Mouse (Mus musculus): ENCODE results near the gene Sema4g.

The Sema4g gene

DNA sequence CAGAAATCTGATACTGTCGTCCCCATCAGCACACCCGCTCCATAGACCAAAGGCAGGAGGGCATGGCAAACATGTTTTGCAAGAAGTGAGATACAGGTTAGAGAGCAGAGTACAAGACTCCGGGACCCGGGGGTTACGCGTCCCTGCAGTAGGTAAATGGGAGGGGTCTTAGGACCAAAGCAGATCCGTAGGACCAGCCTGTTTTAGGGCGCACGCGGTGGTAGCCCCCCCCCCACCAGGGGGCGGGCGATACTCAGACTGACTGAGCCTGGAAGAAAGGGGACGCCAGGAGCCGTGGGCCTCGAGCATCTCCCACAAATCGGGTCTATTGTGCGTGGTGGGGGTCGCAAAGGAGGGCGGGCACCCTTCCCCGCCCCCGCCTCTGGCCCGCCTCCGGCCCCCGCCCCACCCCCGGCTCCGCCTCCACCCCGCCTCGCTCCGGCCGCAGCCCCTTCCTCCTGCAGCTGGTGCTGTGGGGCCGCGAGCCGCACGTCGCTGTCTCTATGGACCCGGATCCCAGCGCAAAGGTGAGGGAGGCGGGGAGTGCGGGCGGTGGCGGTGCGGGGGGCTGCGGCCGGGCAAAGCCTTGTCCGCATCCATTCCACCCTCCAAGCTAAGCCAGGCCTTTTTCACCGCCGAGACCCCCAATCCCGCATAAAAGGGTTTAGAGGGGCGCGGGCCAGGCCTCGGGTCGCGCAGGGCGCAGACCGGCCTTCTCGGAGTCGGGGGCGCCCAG, at the start of gene Sema4g:
Sema4g (plus strand) TSS at position 271 of the 736 bp plus-strand sequence.
- peak in 1 of 2 experiments; percentile 50 for DNase-seq (ENCODE audit: low spot score in 2 of 2)

DNA sequence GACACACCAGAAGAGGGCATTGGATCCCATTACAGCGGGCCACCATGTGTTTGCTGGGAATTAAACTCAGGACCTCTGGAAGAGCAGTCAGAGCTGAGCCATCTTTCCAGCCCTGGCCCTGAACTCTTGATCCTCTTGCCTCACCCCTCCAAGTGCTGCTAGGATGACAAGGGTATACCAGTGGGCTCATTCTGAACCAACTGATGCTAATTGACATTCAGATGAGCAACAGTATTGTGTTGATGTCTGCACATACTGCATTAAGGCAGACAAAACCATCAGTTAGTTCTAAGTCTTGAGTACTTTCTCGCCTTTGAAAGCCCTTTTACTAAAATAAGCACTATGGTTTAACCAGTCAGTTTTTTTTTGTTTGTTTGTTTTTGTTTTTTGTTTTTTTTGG, 29.3 kb upstream of the Sema4g start:
- no peak for DNase-seq (ENCODE audit: low spot score in 2 of 2)

DNA sequence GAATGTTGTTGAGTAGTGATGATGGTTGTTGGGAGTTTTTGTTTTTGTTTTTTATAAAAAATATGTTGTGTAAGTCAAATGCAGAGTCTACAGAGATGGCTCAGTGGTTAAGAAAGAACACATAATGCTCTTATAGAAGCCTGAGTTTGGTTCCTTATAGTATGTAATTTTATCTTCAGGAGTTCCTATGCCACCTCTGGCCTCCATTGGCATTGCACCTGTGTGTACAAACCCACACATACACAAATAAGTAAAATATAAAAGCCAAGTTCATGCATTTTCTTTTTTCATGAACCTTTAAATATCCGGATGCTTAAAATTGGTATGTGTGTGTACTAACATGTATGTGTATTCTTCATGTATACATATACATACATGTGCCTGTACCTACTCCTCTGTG, 22.9 kb upstream of the Sema4g start:
- DNase-seq (ENCODE audit: low spot score in 2 of 2), result no peak

- no peak for DNase-seq (ENCODE audit: low spot score in 2 of 2)
These were observed 20.6 kb upstream of the Sema4g start for GRCm38 (mm10) chr19:44968329-44968728.

- DNase-seq (ENCODE audit: low spot score in 2 of 2), result no peak
These were observed 12.3 kb upstream of the Sema4g start for GRCm38 (mm10) chr19:44976636-44977035.

GRCm38 (mm10) chr19:44977148-44977547, 11.8 kb upstream of the Sema4g start:
- DNase-seq (ENCODE audit: low spot score in 2 of 2), result no peak

DNA sequence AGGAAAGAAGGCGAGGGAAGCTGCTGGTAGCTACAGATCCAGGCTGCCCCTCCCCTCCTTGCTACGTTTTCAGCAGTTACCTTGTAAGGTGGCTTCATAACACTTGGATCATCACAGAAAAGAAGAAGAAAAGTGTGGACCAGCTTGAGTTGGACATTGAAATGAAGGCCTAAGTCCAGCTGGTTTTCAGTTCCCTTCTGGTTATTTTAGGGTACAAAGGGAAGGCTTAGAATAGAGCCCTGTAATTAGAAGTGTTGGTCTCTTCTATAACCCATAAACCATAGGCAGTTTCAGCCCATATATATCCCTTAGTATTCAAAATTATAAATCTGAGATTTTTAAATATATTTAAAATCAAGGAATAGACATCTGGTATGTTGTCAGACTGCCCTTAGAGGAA, 8.1 kb upstream of the Sema4g start:
- no peak for DNase-seq (ENCODE audit: low spot score in 2 of 2)

DNA sequence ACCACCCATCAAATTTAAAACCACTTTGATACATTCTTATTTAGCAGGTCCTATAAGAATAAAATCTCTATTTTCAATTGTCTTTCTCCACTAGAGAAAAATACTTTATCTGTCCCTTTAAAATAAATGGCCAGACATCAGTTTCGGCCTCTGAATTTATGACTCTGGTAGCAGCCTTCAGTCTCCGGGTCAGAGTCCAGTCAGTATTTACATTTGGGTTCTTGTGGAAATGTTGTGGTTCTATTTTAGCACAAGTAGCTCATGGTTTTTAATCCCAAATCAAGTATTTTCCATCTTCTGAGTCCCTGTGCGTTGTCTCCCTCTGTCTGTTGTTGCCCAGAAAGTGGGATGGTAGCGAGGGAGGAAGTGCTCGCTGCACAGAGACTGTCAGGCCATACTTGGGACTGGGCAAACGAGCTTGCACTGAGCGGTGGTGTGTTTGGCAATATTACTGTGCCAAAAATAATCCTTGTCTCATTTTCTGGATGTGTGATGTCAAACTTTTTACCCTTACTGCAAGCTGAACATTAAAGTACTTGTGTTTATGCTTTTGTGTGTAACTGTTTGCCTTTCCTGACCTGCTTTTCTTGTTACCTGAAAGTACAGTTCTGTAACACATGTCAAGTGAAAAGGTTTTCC, 6.3 kb upstream of the Sema4g start:
- no peak for DNase-seq (ENCODE audit: low spot score in 2 of 2)

- no peak for DNase-seq (ENCODE audit: low spot score in 2 of 2)
These were observed 5.5 kb upstream of the Sema4g start for GRCm38 (mm10) chr19:44983366-44983765.

DNA sequence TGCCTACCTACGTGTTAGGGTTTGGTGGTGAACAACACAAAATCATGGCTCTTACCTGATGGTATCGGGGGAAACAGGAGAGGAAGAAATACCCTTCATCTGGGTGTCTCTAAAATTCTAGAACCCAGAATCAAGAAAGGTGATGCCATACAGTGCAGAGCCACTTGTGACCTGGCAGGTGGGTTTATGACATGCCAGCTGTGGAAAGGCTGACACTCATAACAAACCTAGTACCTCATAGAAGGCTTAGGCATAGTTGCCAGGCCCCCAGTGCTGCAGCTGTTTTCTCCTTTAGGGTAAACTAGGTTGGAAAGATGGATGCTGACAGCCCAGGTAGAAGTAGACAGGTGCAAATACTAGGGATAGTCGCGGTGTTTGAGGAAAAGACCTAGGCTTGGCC, 4.5 kb upstream of the Sema4g start:
- no peak for DNase-seq (ENCODE audit: low spot score in 2 of 2)

DNA sequence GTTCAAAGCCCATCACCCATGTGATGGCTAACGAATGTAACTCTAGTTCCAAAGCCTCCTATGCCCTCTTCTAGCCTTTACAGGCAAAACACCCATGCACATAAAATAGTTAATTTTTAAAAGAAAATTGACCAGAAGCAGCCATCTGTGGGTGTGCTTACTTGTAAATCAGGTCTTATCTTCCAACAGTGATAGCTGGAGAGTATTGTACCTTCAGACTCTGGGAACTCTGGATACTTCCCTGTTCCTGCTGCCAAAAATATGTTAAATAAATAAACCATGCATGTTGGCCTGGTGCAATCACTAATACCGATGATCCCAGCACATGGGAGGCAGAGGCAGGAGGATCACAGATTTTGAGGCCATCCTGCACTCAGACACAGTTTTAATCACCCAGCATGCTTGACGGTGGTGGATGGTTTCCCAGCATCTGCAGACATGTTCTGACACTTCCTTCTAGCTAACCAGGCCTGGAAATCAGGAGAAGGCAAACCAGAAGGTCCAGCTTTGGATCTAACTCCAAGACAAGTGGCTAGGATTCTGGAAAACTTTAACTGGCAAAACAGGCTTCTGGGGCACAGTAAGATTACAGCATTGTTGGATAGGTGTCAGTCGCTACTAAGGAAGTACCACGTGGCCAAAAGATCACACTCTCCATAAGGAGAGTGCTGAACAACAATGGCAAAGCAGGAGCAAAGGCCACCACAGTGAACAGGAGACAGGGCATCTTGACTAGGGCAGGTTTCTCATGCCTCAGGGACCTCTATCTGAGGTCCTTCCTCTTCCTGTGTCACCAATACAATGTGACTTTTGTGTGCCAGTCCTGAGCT, 3.5 kb upstream of the Sema4g start:
- no peak for DNase-seq (ENCODE audit: low spot score in 2 of 2)

GRCm38 (mm10) chr19:44987004-44987403, 1.9 kb upstream of the Sema4g start:
- no peak for DNase-seq (ENCODE audit: low spot score in 2 of 2)

DNA sequence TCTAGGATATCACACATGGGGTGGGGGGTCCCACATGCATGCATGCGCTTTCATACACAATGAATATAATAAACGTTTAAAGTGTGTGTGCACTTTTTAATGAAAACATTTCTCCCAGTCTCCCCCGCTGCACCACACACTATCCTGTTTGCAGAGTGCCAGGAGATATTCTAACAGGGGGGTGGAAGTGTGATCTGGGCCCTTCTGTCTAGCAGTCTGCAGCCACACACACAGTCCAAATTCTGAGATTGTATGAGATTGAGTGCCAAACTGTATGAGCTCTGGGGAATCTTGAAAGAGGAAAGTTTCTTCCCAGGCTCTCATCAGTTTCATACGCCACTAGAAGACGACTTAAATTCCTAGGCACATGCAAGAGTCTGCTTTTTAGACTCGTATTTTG, 1.1 kb upstream of the Sema4g start:
- no peak for DNase-seq (ENCODE audit: low spot score in 2 of 2)

DNA sequence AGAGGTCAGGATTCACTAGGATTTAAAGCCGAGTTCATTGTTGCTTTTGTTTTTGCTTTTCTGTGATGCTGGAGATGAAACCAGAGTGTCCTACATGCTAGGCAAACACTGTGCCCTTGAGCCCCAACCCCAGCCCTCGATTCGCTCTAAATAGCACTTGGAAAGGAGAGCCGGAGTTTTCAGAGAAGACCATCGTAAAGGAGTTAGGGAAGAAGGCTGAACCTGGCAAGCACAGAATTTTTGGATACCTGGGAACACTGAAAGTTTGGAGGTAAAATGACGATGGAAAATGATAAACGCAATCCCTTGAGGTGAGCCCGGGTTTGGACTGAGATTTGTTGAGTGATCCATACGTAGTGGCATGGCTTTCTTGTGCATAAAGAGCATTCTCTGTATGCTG, 580 bp upstream of the Sema4g start:
- DNase-seq (ENCODE audit: low spot score in 2 of 2), result no peak

DNA sequence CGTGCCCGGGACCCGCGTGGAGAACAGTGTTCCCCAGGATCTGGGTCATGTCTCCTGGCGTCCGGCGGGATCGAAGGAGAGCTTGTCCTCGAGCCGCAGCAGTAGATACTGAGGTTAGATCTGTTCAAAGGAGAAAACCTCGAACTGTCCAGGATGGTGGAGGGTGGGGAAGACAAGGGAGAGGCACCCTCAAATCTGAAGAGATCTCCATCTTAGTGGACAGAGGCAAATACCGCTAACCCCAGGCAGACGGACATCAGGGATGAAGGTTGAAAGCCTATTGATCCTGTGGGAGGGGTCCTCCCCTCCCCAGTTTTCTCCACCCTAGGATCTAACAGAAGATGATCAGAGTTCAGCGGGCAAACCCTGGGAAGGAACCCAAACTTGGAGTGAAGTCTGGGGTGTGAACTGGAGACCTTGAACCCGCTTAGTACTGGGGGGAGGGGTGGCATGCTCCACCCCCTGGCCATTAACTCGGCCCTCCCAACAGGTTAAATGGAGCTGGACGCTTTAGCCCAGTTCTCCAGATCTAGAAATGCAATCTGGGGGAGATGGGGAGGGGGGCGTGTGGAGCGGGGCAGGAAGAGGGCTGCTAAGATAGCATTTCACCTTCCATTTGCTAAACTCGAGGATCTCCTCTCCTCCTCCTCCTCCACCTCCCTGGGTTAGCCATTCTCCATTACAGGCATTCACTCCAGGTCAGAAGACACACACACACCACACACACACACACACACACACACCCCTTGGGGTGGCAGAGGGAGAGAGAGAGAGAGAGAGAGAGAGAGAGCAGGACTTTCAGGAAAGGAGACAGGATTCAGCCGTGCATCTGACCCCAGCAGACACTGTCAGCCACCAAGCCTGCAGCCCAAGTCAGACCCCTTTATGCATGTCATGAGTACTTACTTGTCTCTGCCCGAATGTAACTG, 930 bp downstream of the Sema4g start:
- DNase-seq (ENCODE audit: low spot score in 2 of 2), result no peak

DNA sequence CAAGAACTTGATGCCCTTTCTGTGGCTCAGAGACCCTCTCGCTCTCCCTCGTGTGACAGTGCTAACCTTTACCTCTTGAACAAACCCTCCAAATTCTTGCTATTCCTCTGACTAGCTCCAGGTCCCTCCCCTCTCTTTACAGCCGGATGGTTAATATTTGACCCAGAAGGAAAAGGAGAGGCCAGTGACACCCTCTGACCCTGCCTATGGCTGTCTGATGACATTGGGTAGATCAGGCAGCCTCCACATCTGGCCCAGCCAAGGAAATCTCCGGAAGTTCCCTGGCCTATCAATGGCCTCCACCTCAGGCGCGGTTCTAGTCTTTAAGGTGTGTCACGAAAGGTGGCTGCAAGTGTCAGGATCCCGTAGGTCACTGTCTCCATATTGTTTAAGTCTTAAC, 2.1 kb downstream of the Sema4g start:
- no peak for DNase-seq (ENCODE audit: low spot score in 2 of 2)

DNA sequence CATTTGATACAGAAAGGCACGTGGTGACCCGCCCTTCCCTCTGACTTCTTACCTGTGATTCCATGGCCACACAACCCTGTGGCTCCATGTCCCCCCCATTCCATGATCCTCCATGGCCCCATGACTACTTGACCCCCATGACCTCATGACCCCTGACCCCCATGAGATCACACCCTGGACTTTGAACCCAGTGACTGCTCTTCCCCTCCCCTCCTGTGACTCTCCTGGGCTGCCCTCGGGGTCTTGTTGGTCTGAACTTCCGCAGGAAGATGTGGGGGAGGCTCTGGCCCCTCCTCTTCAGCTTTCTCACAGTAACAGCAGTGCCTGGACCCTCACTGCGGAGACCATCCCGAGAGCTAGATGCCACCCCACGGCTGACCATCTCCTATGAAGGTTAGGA, 3.3 kb downstream of the Sema4g start:
- DNase-seq (ENCODE audit: low spot score in 2 of 2), result no peak

DNA sequence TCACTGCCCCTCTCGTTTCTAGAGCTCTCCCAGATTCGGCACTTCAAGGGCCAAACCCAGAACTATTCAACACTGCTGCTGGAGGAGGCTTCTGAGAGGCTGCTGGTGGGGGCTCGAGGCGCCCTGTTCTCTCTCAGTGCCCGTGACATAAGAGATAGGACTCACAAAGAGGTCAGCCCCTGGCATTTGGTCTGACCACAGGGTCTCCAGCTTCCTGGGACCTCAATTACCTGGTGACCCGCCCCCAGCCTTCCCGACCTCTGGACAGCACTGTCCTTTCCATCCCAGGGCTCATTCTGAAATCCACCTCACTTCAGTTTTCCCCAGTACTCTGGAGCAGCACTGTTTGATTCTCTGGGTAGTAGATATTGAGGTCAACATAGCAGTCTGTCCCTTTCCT, 3.8 kb downstream of the Sema4g start:
- DNase-seq (ENCODE audit: low spot score in 2 of 2), result no peak

DNA sequence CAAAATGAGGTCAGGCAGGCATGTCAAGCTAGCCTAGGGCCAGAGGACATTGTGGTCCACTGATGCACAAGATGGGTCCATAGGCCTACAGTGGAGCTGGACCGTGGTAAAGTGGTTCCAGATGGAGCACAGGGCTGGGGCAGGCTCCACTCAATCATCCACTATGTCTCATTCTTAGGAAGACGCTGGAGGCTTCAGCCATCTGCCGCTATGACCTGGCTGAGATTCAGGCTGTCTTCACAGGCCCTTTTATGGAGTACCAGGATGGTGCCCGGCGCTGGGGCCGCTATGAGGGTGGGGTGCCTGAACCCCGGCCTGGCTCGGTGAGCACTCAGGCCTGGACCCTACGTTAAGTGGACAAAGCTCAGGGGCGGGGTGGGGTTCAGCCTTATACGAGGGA, 8.9 kb downstream of the Sema4g start:
- DNase-seq (ENCODE audit: low spot score in 2 of 2), result no peak

DNA sequence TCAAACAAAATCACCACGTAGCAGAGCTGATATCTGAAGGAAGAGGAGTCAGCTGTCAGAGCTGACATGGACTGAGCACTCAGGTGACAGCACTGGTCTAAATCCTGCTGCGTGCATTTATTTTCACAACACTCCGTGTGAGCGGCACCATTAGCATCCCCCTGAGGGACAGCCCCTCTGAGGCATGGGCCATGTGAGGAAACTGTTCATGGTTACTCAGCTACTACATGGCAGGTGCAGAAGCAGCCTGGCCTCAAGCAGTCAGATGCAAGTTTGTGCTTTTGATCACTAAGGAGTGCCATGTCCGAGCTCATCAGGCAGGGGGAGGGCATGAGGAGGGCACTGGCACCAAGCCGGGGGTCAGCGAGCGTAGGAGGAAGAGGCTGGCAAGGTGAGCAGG, 10.7 kb downstream of the Sema4g start:
- DNase-seq (ENCODE audit: low spot score in 2 of 2), result no peak

DNA sequence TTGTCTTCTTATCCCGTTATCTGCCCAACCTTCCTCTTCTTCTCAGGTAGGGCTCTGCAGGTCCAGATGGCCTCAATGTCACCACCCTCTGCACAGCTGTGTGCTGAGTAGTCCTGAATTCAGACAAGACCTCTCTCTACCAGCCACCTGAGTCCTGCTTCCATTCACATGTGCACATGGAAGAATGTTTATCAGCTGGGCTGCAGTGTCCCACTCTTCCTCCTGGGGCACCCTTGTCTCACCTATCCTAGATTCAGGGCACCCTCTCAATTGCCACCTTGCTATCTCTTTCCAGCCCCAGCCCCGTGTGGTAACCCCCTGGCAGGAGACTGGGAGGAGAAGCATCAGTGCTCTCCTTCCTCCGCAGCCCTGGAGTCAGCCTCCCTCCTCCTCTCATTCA, 13.4 kb downstream of the Sema4g start:
- DNase-seq (ENCODE audit: low spot score in 2 of 2), result no peak

Measured in thymus, postnatal 10 days (tissue).